Mouse (Mus musculus): Measurements from ENCODE around the gene Kcnj6. TPM values are rescaled to one million over a fixed set of nuclear protein-coding genes. Genes with fewer than 3 reads are reported as not detected.

Kcnj6 gene
- polyA plus RNA-seq, 1 experiment: not detected

- Histone ChIP-seq H3K79me3 (ENCODE audit: low read depth) (no peaks in the 10 kb centered on the region), H3K4me3 (ENCODE audit: insufficient read depth, poor library complexity, severe bottlenecking) (no peak overlapping the region), H3K36me3 (ENCODE audit: control insufficient read depth, insufficient read depth) (no peaks in the 10 kb centered on the region), H3K27me3 (ENCODE audit: control insufficient read depth, insufficient read depth, insufficient read length) (peaks cover 14% of the 10 kb centered on the region), H3ac (ENCODE audit: control insufficient read depth, insufficient read length, low read depth) (no peak overlapping the region), H3K79me2 (ENCODE audit: control insufficient read depth, insufficient read depth) (no peaks in the 10 kb centered on the region)
- no peak for TF ChIP-seq CTCF (IDR thresholded peaks at IDR 0.05; ENCODE audit: control insufficient read depth, insufficient read depth, insufficient read length)
- no peak for TF ChIP-seq MYOD1 (IDR thresholded peaks at IDR 0.05; ENCODE audit: control insufficient read depth, insufficient read length, low read depth)
- no peak for TF ChIP-seq FOSL1 (IDR thresholded peaks at IDR 0.05; ENCODE audit: insufficient read depth, low read length, poor library complexity, severe bottlenecking)
- no peak for TF ChIP-seq MAX (IDR thresholded peaks at IDR 0.05)
- no peak for TF ChIP-seq CEBPB (IDR thresholded peaks at IDR 0.05; ENCODE audit: low read depth)
- TF ChIP-seq USF1 (IDR thresholded peaks at IDR 0.05; ENCODE audit: low read depth): no peak
Observed at GRCm38 (mm10) chr16:94852407-94853160, 144.9 kb downstream of the Kcnj6 start.

GRCm38 (mm10) chr16:94850393-94850792 is 147.1 kb downstream of the Kcnj6 start:
- H3K79me3 ChIP-seq (ENCODE audit: low read depth): no peaks in the 10 kb centered on the region
- no peak overlapping the region for H3ac ChIP-seq (ENCODE audit: control insufficient read depth, insufficient read length, low read depth)
- no peaks in the 10 kb centered on the region for H3K36me3 ChIP-seq (ENCODE audit: control insufficient read depth, insufficient read depth)
- H3K4me3 ChIP-seq (ENCODE audit: insufficient read depth, poor library complexity, severe bottlenecking): no peak overlapping the region
- H3K27me3 ChIP-seq (ENCODE audit: control insufficient read depth, insufficient read depth, insufficient read length): peaks cover 14% of the 10 kb centered on the region
- no peaks in the 10 kb centered on the region for H3K79me2 ChIP-seq (ENCODE audit: control insufficient read depth, insufficient read depth)
- TF ChIP-seq MAX (IDR thresholded peaks at IDR 0.05) (no peak), MYOD1 (IDR thresholded peaks at IDR 0.05; ENCODE audit: control insufficient read depth, insufficient read length, low read depth) (no peak)

- Histone ChIP-seq H3K4me3 (ENCODE audit: insufficient read depth, poor library complexity, severe bottlenecking) (no peak overlapping the region), H3K36me3 (ENCODE audit: control insufficient read depth, insufficient read depth) (no peaks in the 10 kb centered on the region), H3K79me3 (ENCODE audit: low read depth) (no peaks in the 10 kb centered on the region), H3ac (ENCODE audit: control insufficient read depth, insufficient read length, low read depth) (no peak overlapping the region), H3K27me3 (ENCODE audit: control insufficient read depth, insufficient read depth, insufficient read length) (peaks cover 34% of the 10 kb centered on the region), H3K79me2 (ENCODE audit: control insufficient read depth, insufficient read depth) (no peaks in the 10 kb centered on the region)
- TF ChIP-seq FOSL1 (IDR thresholded peaks at IDR 0.05; ENCODE audit: insufficient read depth, low read length, poor library complexity, severe bottlenecking): no peak
- no peak for TF ChIP-seq MYOG (IDR thresholded peaks at IDR 0.05; ENCODE audit: control insufficient read depth, extremely low read depth, insufficient read length)
- no peak for TF ChIP-seq CTCF (IDR thresholded peaks at IDR 0.05; ENCODE audit: control insufficient read depth, insufficient read depth, insufficient read length)
- no peak for TF ChIP-seq USF1 (IDR thresholded peaks at IDR 0.05; ENCODE audit: low read depth)
- TF ChIP-seq CEBPB (IDR thresholded peaks at IDR 0.05; ENCODE audit: low read depth): no peak
- no peak for TF ChIP-seq MYOD1 (IDR thresholded peaks at IDR 0.05; ENCODE audit: control insufficient read depth, insufficient read length, low read depth)
- no peak for TF ChIP-seq MAX (IDR thresholded peaks at IDR 0.05)
Observed at GRCm38 (mm10) chr16:94845996-94846395, 151.5 kb downstream of the Kcnj6 start.

- H3ac ChIP-seq (ENCODE audit: control insufficient read depth, insufficient read length, low read depth): no peak overlapping the region
- H3K79me2 ChIP-seq (ENCODE audit: control insufficient read depth, insufficient read depth): no peaks in the 10 kb centered on the region
- H3K79me3 ChIP-seq (ENCODE audit: low read depth): no peaks in the 10 kb centered on the region
- no peak overlapping the region for H3K4me3 ChIP-seq (ENCODE audit: insufficient read depth, poor library complexity, severe bottlenecking)
- TF ChIP-seq CTCF (IDR thresholded peaks at IDR 0.05; ENCODE audit: control insufficient read depth, insufficient read depth, insufficient read length): no peak
- TF ChIP-seq MAX (IDR thresholded peaks at IDR 0.05): no peak
- TF ChIP-seq MYOD1 (IDR thresholded peaks at IDR 0.05; ENCODE audit: control insufficient read depth, insufficient read length, low read depth): no peak
- TF ChIP-seq USF1 (IDR thresholded peaks at IDR 0.05; ENCODE audit: low read depth): no peak
- TF ChIP-seq FOSL1 (IDR thresholded peaks at IDR 0.05; ENCODE audit: insufficient read depth, low read length, poor library complexity, severe bottlenecking): no peak
- no peak for TF ChIP-seq MYOG (IDR thresholded peaks at IDR 0.05; ENCODE audit: control insufficient read depth, extremely low read depth, insufficient read length)
- TF ChIP-seq CEBPB (IDR thresholded peaks at IDR 0.05; ENCODE audit: low read depth): no peak
- H3K36me3 ChIP-seq (ENCODE audit: control insufficient read depth, insufficient read depth): no peaks in the 10 kb centered on the region
- H3K27me3 ChIP-seq (ENCODE audit: control insufficient read depth, insufficient read depth, insufficient read length): peaks cover 35% of the 10 kb centered on the region
Observed at GRCm38 (mm10) chr16:94844769-94845168, 152.7 kb downstream of the Kcnj6 start.

GRCm38 (mm10) chr16:94839398-94839797 is 158.1 kb downstream of the Kcnj6 start:
- H3K79me3 ChIP-seq (ENCODE audit: low read depth): no peaks in the 10 kb centered on the region
- H3K27me3 ChIP-seq (ENCODE audit: control insufficient read depth, insufficient read depth, insufficient read length): peaks cover 61% of the 10 kb centered on the region
- no peak overlapping the region for H3ac ChIP-seq (ENCODE audit: control insufficient read depth, insufficient read length, low read depth)
- no peaks in the 10 kb centered on the region for H3K36me3 ChIP-seq (ENCODE audit: control insufficient read depth, insufficient read depth)
- H3K79me2 ChIP-seq (ENCODE audit: control insufficient read depth, insufficient read depth): no peaks in the 10 kb centered on the region
- TF ChIP-seq CEBPB (IDR thresholded peaks at IDR 0.05; ENCODE audit: low read depth) (no peak), FOSL1 (IDR thresholded peaks at IDR 0.05; ENCODE audit: insufficient read depth, low read length, poor library complexity, severe bottlenecking) (no peak), MYOD1 (IDR thresholded peaks at IDR 0.05; ENCODE audit: control insufficient read depth, insufficient read length, low read depth) (no peak), USF1 (IDR thresholded peaks at IDR 0.05; ENCODE audit: low read depth) (no peak), CTCF (IDR thresholded peaks at IDR 0.05; ENCODE audit: control insufficient read depth, insufficient read depth, insufficient read length) (no peak), MYOG (IDR thresholded peaks at IDR 0.05; ENCODE audit: control insufficient read depth, extremely low read depth, insufficient read length) (no peak), MAX (IDR thresholded peaks at IDR 0.05) (no peak)
- H3K4me3 ChIP-seq (ENCODE audit: insufficient read depth, poor library complexity, severe bottlenecking): no peak overlapping the region

GRCm38 (mm10) chr16:94837881-94838280 is 159.6 kb downstream of the Kcnj6 start:
- no peak overlapping the region for H3K4me3 ChIP-seq (ENCODE audit: insufficient read depth, poor library complexity, severe bottlenecking)
- H3K79me2 ChIP-seq (ENCODE audit: control insufficient read depth, insufficient read depth): no peaks in the 10 kb centered on the region
- H3K79me3 ChIP-seq (ENCODE audit: low read depth): no peaks in the 10 kb centered on the region
- peaks cover 48% of the 10 kb centered on the region for H3K27me3 ChIP-seq (ENCODE audit: control insufficient read depth, insufficient read depth, insufficient read length)
- H3ac ChIP-seq (ENCODE audit: control insufficient read depth, insufficient read length, low read depth): no peak overlapping the region
- TF ChIP-seq USF1 (IDR thresholded peaks at IDR 0.05; ENCODE audit: low read depth) (no peak), MYOG (IDR thresholded peaks at IDR 0.05; ENCODE audit: control insufficient read depth, extremely low read depth, insufficient read length) (no peak), MAX (IDR thresholded peaks at IDR 0.05) (no peak), CEBPB (IDR thresholded peaks at IDR 0.05; ENCODE audit: low read depth) (no peak), FOSL1 (IDR thresholded peaks at IDR 0.05; ENCODE audit: insufficient read depth, low read length, poor library complexity, severe bottlenecking) (no peak), MYOD1 (IDR thresholded peaks at IDR 0.05; ENCODE audit: control insufficient read depth, insufficient read length, low read depth) (no peak), CTCF (IDR thresholded peaks at IDR 0.05; ENCODE audit: control insufficient read depth, insufficient read depth, insufficient read length) (no peak)
- no peaks in the 10 kb centered on the region for H3K36me3 ChIP-seq (ENCODE audit: control insufficient read depth, insufficient read depth)
